Mouse (Mus musculus) heart, postnatal 0 days (tissue): Measurements from ENCODE around the gene Il25. TPM values are rescaled to one million over a fixed set of nuclear protein-coding genes. Genes with fewer than 3 reads are reported as not detected.

Experiments used
- ATAC-seq: fragments of 200-750 bp; cut with Nextera tagmentation; 2 replicates; pipeline ENCODE4 v1.8.0; 2017; ENCODE audit warnings: low read depth, moderate number of reproducible peaks, moderate library complexity; ENCODE audit not compliant: insufficient read depth
- DNase-seq: peaks from one replicate; pipeline ENCODE4 v3.0.0-alpha.2; 2016; ENCODE audit warnings: low spot score
- H3K27ac ChIP-seq: fragments of 300-500 bp; sonication (generic); 2 replicates; pipeline ENCODE4 v1.5.1; 2014; ENCODE audit warnings: low read depth, mild to moderate bottlenecking
- H3K27me3 ChIP-seq: fragments of 300-500 bp; sonication (generic); 2 replicates; pipeline ENCODE4 v1.6.1; 2014; ENCODE audit warnings: low read length, mixed read lengths; ENCODE audit not compliant: control insufficient read depth, insufficient read depth
- H3K36me3 ChIP-seq: fragments of 300-500 bp; sonication (generic); replicated peaks from 2 replicates; pipeline ENCODE4 v1.6.1; 2014; ENCODE audit warnings: low read length, mixed read lengths; ENCODE audit not compliant: control insufficient read depth, insufficient read depth
- H3K4me1 ChIP-seq: fragments of 300-500 bp; sonication (generic); 2 replicates; pipeline ENCODE4 v1.6.1; 2014; ENCODE audit warnings: antibody characterized with exemption; ENCODE audit not compliant: control insufficient read depth, insufficient read depth
- H3K4me2 ChIP-seq: fragments of 300-500 bp; sonication (generic); 2 replicates; pipeline ENCODE4 v1.6.1; 2014; ENCODE audit warnings: low read depth, mild to moderate bottlenecking, low read length, moderate library complexity
- H3K4me3 ChIP-seq: fragments of 300-500 bp; sonication (generic); 2 replicates; pipeline ENCODE4 v1.5.1; 2014; ENCODE audit warnings: low read depth, low read length
- H3K9ac ChIP-seq: fragments of 300-500 bp; sonication (generic); replicated peaks from 2 replicates; pipeline ENCODE4 v1.6.1; 2014; ENCODE audit warnings: low read depth, low read length, mixed read lengths
- H3K9me3 ChIP-seq: fragments of 300-500 bp; sonication (generic); replicated peaks from 2 replicates; pipeline ENCODE4 v1.6.1; 2016; ENCODE audit warnings: low read length; ENCODE audit not compliant: control insufficient read depth
- CTCF ChIP-seq: IDR thresholded peaks from 2 replicates; pipeline ENCODE4 v1.5.1; 2016; ENCODE audit warnings: antibody characterized with exemption, control low read depth, low read depth
- EP300 ChIP-seq: IDR thresholded peaks from 2 replicates; pipeline ENCODE4 v1.6.1; 2016; ENCODE audit warnings: antibody characterized with exemption, low read depth
- WGBS: fragments of 180-500 bp; shearing (Covaris S2); extraction: QIAGEN DNeasy Blood & Tissue Kit; methylation state at CpG from one replicate; pipeline ENCODE4 v1.1.7; 2014; 5-methylcytosine and 5-hydroxymethylcytosine counted together
- microRNA counts: library from miRNA; unstranded; fragments of <30 nt; microRNA quantifications from one replicate; lab custom pipeline; 2015
- microRNA-seq: library from miRNA; unstranded; fragments of <30 nt; microRNA quantifications from one replicate; pipeline ENCODE4, GENCODE M21; 2016
- polyA plus RNA-seq: library from polyadenylated mRNA; unstranded; fragments of >200 nt; fragmentation: Nextera tagmentation; extraction: Ambion mirVana; gene quantifications from 2 replicates; pipeline ENCODE4 v1.2.1, GENCODE M21; 2015
- total RNA-seq: library from RNA; depleted of rRNA; stranded (reverse); fragments of >200 nt; gene quantifications from 2 replicates; pipeline ENCODE4 v1.2.3, GENCODE M21; 2014; ENCODE audit warnings: low replicate concordance; rRNA removed

Gene Il25
- total and polyA plus RNA-seq, 2 experiments from 2014 or later, result 0.11 TPM; not detected in 1

GRCm38 (mm10) chr14:54974068-54974791 lies 41.7 kb downstream of the Il25 start:
- ATAC-seq (no peak), DNase-seq (no peak)
- TF ChIP-seq EP300 (no peak), CTCF (no peak)
- Histone ChIP-seq H3K9ac (peak overlapping the region; percentile 46; the same call in 1 of the 2 replicates), H3K27me3 (no peaks in the 10 kb centered on the region), H3K9me3 (no peaks in the 10 kb centered on the region), H3K4me3 (no peak overlapping the region), H3K27ac (peak overlapping the region; percentile 96), H3K4me1 (0 out of 2 replicates have a peak, but pooled peaks cover 4% of the 10 kb centered on the region), H3K36me3 (peaks cover 75% of the 10 kb centered on the region), H3K4me2 (peak overlapping the region; percentile 61)
- WGBS, result 64% methylated on average over 6 of the region's 6 CpGs

- H3K4me1 ChIP-seq, result 0 out of 2 replicates have a peak, but pooled peaks cover 4% of the 10 kb centered on the region
- H3K36me3 ChIP-seq, result peaks cover 80% of the 10 kb centered on the region
- H3K27me3 ChIP-seq, result no peaks in the 10 kb centered on the region
- ATAC-seq (no peak), DNase-seq (no peak)
- no peak within 1 kb of the TSS for H3K4me3 ChIP-seq
- H3K9ac ChIP-seq, result no peak within 1 kb of the TSS; the same call in 1 of the 2 replicates
- 23% methylated on average over 1 of the region's 1 CpGs for WGBS
- TF ChIP-seq CTCF, result no peak
- no peak for TF ChIP-seq EP300
- H3K4me2 ChIP-seq, result peak within 1 kb of the TSS; percentile 30; the same call in 1 of the 2 replicates
- no peaks in the 10 kb centered on the region for H3K9me3 ChIP-seq
- peak within 1 kb of the TSS; percentile 96 for H3K27ac ChIP-seq
Observed at GRCm38 (mm10) chr14:54976633-54977032, 44.1 kb downstream of the Il25 start, which contains the start of gene Gm17428. Gm17428 (plus strand) TSS chr14:54976933.

- Histone ChIP-seq H3K27me3 (no peaks in the 10 kb centered on the region), H3K9me3 (no peaks in the 10 kb centered on the region), H3K36me3 (peaks cover 79% of the 10 kb centered on the region), H3K27ac (peak overlapping the region; percentile 66), H3K4me1 (0 out of 2 replicates have a peak, but pooled peaks cover 4% of the 10 kb centered on the region), H3K4me2 (peak overlapping the region; percentile 30), H3K9ac (peak overlapping the region; percentile 43; the same call in 1 of the 2 replicates), H3K4me3 (0 out of 2 replicates have a peak overlapping the region, but pooled peaks have one; percentile 7)
- TF ChIP-seq CTCF (no peak), EP300 (no peak)
- ATAC-seq (no peak), DNase-seq (no peak)
- 61% methylated on average over 8 of the region's 8 CpGs for WGBS
Observed at GRCm38 (mm10) chr14:54978664-54979063, 46.2 kb downstream of the Il25 start.

GRCm38 (mm10) chr14:54981934-54982333 lies 49.4 kb downstream of the Il25 start:
- Histone ChIP-seq H3K4me1 (0 out of 2 replicates have a peak, but pooled peaks cover 4% of the 10 kb centered on the region), H3K4me2 (peak overlapping the region; percentile 9; the same call in 1 of the 2 replicates), H3K9me3 (no peaks in the 10 kb centered on the region), H3K27me3 (no peaks in the 10 kb centered on the region), H3K4me3 (no peak overlapping the region), H3K9ac (peak overlapping the region; percentile 8; the same call in 1 of the 2 replicates), H3K36me3 (peaks cover 84% of the 10 kb centered on the region), H3K27ac (peak overlapping the region; percentile 99)
- DNase-seq, result no peak
- no peak for ATAC-seq
- 59% methylated on average over 7 of the region's 7 CpGs for WGBS
- no peak for TF ChIP-seq CTCF
- TF ChIP-seq EP300, result no peak

MicroRNAs encoded within 50 kb of the gene (microRNA counts, 519-probe panel; counts per million panel counts)
- microRNA mmu-miR-208a (lab: Ali Mortazavi, UCI) (10,190 counts per million, percentile 99 among the panel's probes with 10 or more counts), microRNA mmu-miR-208b (lab: Ali Mortazavi, UCI) (10,521 counts per million, percentile 100 among the panel's probes with 10 or more counts)

Small RNA genes within 50 kb of the gene (microRNA-seq; reads per million reads assigned to microRNA genes)
- gene Mir208a, result 16,327 reads per million, percentile 96 among the genes with 10 or more reads in this experiment
- gene Mir208b, result 147,297 reads per million, percentile 100 among the genes with 10 or more reads in this experiment

Other genes with a start within 250 kb of the Il25 start
- 15.4 and 27.8 TPM in 2 replicates for gene 1700123O20Rik, start 246.5 kb upstream of the Il25 start, total RNA-seq
- gene 1700123O20Rik, start 246.5 kb upstream of the Il25 start, polyA plus RNA-seq, result 39.1 and 40.8 TPM in 2 replicates
- gene Acin1, start 245.8 kb upstream of the Il25 start, total RNA-seq, result 54.8 and 69.7 TPM in 2 replicates
- gene Acin1, start 245.8 kb upstream of the Il25 start, polyA plus RNA-seq, result 56.0 and 57.5 TPM in 2 replicates
- not detected in 2 replicates for gene Gm29776, start 233.9 kb upstream of the Il25 start, total RNA-seq
- gene Gm29776, start 233.9 kb upstream of the Il25 start, polyA plus RNA-seq, result 0.10 and 0.11 TPM in 2 replicates
- gene Cebpe, start 220.5 kb upstream of the Il25 start, total RNA-seq, result not detected in 2 replicates
- not detected in 2 replicates for gene Cebpe, start 220.5 kb upstream of the Il25 start, polyA plus RNA-seq
- gene Slc7a8, start 150.7 kb upstream of the Il25 start, total RNA-seq, result 3.1 and 3.2 TPM in 2 replicates
- 1.2 and 1.3 TPM in 2 replicates for gene Slc7a8, start 150.7 kb upstream of the Il25 start, polyA plus RNA-seq
- gene Rnf212b, start 118.6 kb upstream of the Il25 start, total RNA-seq, result not detected in 2 replicates
- gene Rnf212b, start 118.6 kb upstream of the Il25 start, polyA plus RNA-seq, result 0.15 TPM in 1 of 2 replicates, not detected in the other
- 4.5 and 5.1 TPM in 2 replicates for gene Homez, start 61.7 kb upstream of the Il25 start, total RNA-seq
- gene Homez, start 61.7 kb upstream of the Il25 start, polyA plus RNA-seq, result 4.3 and 5.4 TPM in 2 replicates
- gene Ppp1r3e, start 55.1 kb upstream of the Il25 start, total RNA-seq, result 0.08 and 1.3 TPM in 2 replicates
- gene Ppp1r3e, start 55.1 kb upstream of the Il25 start, polyA plus RNA-seq, result 0.79 and 1.3 TPM in 2 replicates
- gene Bcl2l2, start 49.3 kb upstream of the Il25 start, total RNA-seq, result 20.6 and 31.1 TPM in 2 replicates
- 2.9 and 3.3 TPM in 2 replicates for gene Bcl2l2, start 49.3 kb upstream of the Il25 start, polyA plus RNA-seq
- not detected in 2 replicates for gene Gm20521, start 49.3 kb upstream of the Il25 start, total RNA-seq
- gene Gm20521, start 49.3 kb upstream of the Il25 start, polyA plus RNA-seq, result 0.18 TPM in 1 of 2 replicates, not detected in the other
- 27.6 and 44.5 TPM in 2 replicates for gene Pabpn1, start 40.2 kb upstream of the Il25 start, total RNA-seq
- gene Pabpn1, start 40.2 kb upstream of the Il25 start, polyA plus RNA-seq, result 35.0 and 36.2 TPM in 2 replicates
- gene Slc22a17, start 19.6 kb upstream of the Il25 start, total RNA-seq, result 46.6 and 46.8 TPM in 2 replicates
- gene Slc22a17, start 19.6 kb upstream of the Il25 start, polyA plus RNA-seq, result 22.3 and 22.7 TPM in 2 replicates
- gene Efs, start 6.6 kb upstream of the Il25 start, total RNA-seq, result 12.5 and 22.2 TPM in 2 replicates
- gene Efs, start 6.6 kb upstream of the Il25 start, polyA plus RNA-seq, result 3.9 and 4.1 TPM in 2 replicates
- gene Cmtm5, start 3.6 kb downstream of the Il25 start, total RNA-seq, result 3.1 and 8.1 TPM in 2 replicates
- 0.34 and 0.85 TPM in 2 replicates for gene Cmtm5, start 3.6 kb downstream of the Il25 start, polyA plus RNA-seq
- gene Myh6, start 34.2 kb downstream of the Il25 start, total RNA-seq, result 3,860 and 3,976 TPM in 2 replicates
- 8,242 and 9,737 TPM in 2 replicates for gene Myh6, start 34.2 kb downstream of the Il25 start, polyA plus RNA-seq
- not detected in 2 replicates for gene Gm17428, start 44.2 kb downstream of the Il25 start, total RNA-seq
- gene Gm17428, start 44.2 kb downstream of the Il25 start, polyA plus RNA-seq, result not detected in 2 replicates
- 4,273 and 4,731 TPM in 2 replicates for gene Myh7, start 61.9 kb downstream of the Il25 start, total RNA-seq
- 1,026 and 1,537 TPM in 2 replicates for gene Myh7, start 61.9 kb downstream of the Il25 start, polyA plus RNA-seq
- 20.2 and 50.1 TPM in 2 replicates for gene Ngdn, start 82.8 kb downstream of the Il25 start, total RNA-seq
- 50.0 and 50.9 TPM in 2 replicates for gene Ngdn, start 82.8 kb downstream of the Il25 start, polyA plus RNA-seq
- gene Zfhx2, start 159.6 kb downstream of the Il25 start, total RNA-seq, result 1.8 and 1.9 TPM in 2 replicates
- gene Zfhx2, start 159.6 kb downstream of the Il25 start, polyA plus RNA-seq, result 1.1 and 1.2 TPM in 2 replicates
- gene Thtpa, start 162.1 kb downstream of the Il25 start, total RNA-seq, result 12.2 and 17.7 TPM in 2 replicates
- 13.3 and 13.4 TPM in 2 replicates for gene Thtpa, start 162.1 kb downstream of the Il25 start, polyA plus RNA-seq
- gene Ap1g2, start 173.9 kb downstream of the Il25 start, total RNA-seq, result 0.93 and 3.9 TPM in 2 replicates
- 5.6 and 5.7 TPM in 2 replicates for gene Ap1g2, start 173.9 kb downstream of the Il25 start, polyA plus RNA-seq
- 0.15 and 0.38 TPM in 2 replicates for gene Jph4, start 184.2 kb downstream of the Il25 start, total RNA-seq
- 0.03 and 0.10 TPM in 2 replicates for gene Jph4, start 184.2 kb downstream of the Il25 start, polyA plus RNA-seq